Mouse (Mus musculus) CH12.LX (cell line): Measurements from ENCODE around the gene Wdfy2.

Experiments used
- CTCF ChIP-seq, 2 experiments: IDR thresholded peaks in 1 of 2; conservative IDR thresholded peaks in 1 of 2; 2 replicates each; pipeline ENCODE4 v1.5.1; 2011 to 2012; ENCODE audit warnings: low read depth in 2 of 2, low read length in 2 of 2, improper control_type of control experiment in 1 of 2, inconsistent platforms in 1 of 2, mild to moderate bottlenecking in 1 of 2, moderate library complexity in 1 of 2
- EP300 ChIP-seq: IDR thresholded peaks from 2 replicates; pipeline ENCODE4 v1.6.1; 2011; ENCODE audit warnings: low read length, improper control_type of control experiment
- HCFC1 ChIP-seq: IDR thresholded peaks from 2 replicates; pipeline ENCODE4 v1.6.1; 2012; ENCODE audit warnings: low read depth, mild to moderate bottlenecking, inconsistent platforms, low read length, improper control_type of control experiment
- MAFK ChIP-seq: IDR thresholded peaks from 2 replicates; pipeline ENCODE4 v1.6.1; 2011; ENCODE audit warnings: low read length, improper control_type of control experiment; ENCODE audit not compliant: insufficient replicate concordance
- MEF2A ChIP-seq: IDR thresholded peaks from 2 replicates; pipeline ENCODE4 v1.6.1; 2014; ENCODE audit warnings: low read depth, mild to moderate bottlenecking, inconsistent platforms, low read length, improper control_type of control experiment, borderline replicate concordance
- POLR2A ChIP-seq: IDR thresholded peaks from 2 replicates; pipeline ENCODE4 v1.6.1; 2011; ENCODE audit warnings: low read depth, mild to moderate bottlenecking, improper control_type of control experiment, low read length
- POLR2AphosphoS2 ChIP-seq: IDR thresholded peaks from 2 replicates; pipeline ENCODE4 v1.6.1; 2011; ENCODE audit warnings: low read depth, low read length, improper control_type of control experiment
- TBP ChIP-seq: conservative IDR thresholded peaks from 2 replicates; pipeline ENCODE4 v1.6.1; 2011; ENCODE audit warnings: low read depth, low read length, improper control_type of control experiment
- ZMIZ1 ChIP-seq: IDR thresholded peaks from 2 replicates; pipeline ENCODE4 v1.6.1; 2012; ENCODE audit warnings: low read depth, mild to moderate bottlenecking, inconsistent platforms, low read length, improper control_type of control experiment

- TF ChIP-seq POLR2A, result no peak
- no peak for TF ChIP-seq ZMIZ1
- TF ChIP-seq HCFC1, result no peak
- TF ChIP-seq MEF2A, result no peak
- TF ChIP-seq TBP, result no peak
- no peak for TF ChIP-seq CTCF (conservative IDR thresholded peaks at IDR 0.05 in 1 of 2, IDR thresholded peaks at IDR 0.05 in 1 of 2; ENCODE audit: low read depth in 2 of 2, low read length in 2 of 2)
- TF ChIP-seq MAFK, result no peak
- no peak for TF ChIP-seq EP300
- TF ChIP-seq POLR2AphosphoS2, result no peak
These were observed 36.3 kb downstream of the Wdfy2 start for GRCm38 (mm10) chr14:62873820-62874219.
